Mouse (Mus musculus): ENCODE data around the gene B230104I21Rik. TPM values are rescaled to one million over a fixed set of nuclear protein-coding genes. Genes with fewer than 3 reads are reported as not detected.

Gene B230104I21Rik
- not detected in 2 replicates for polyA plus RNA-seq (2014; fragmentation: Nextera tagmentation; extraction: Ambion mirVana)

DNA sequence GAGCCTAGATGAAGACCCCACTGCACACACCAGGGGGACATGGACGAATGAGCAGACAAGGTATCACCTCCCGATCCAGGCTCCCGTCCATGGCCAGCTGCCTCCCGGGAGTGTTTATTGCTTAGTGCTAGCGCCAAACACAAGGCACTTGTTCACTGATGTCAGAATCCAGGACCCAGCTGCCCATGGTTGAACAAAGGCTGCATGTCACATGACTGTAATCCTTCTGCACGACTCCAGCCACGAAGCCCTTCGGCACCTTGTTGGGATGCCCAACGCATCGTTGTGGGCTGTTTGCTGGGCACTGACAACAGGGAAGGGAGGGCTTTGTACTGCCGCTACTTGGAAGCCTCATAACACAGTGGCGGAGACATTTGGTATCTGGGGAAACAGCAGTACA, at the start of gene B230104I21Rik:
B230104I21Rik (plus strand) TSS at position 367 of the 400 bp plus-strand sequence.
- Histone ChIP-seq H3K9ac (ENCODE audit: low read length) (no peak within 1 kb of the TSS; the same call in 1 of the 2 replicates), H3K4me1 (replicated peaks; ENCODE audit: control insufficient read depth, insufficient read depth, low read length) (peaks cover 15% of the 10 kb centered on the region), H3K4me3 (ENCODE audit: low read depth, low read length) (no peak within 1 kb of the TSS), H3K36me3 (ENCODE audit: control insufficient read depth, insufficient read depth, low read length) (no peaks in the 10 kb centered on the region; the same call in 1 of the 2 replicates), H3K9me3 (ENCODE audit: control insufficient read depth, low read length) (no peaks in the 10 kb centered on the region), H3K4me2 (ENCODE audit: low read depth, low read length, severe bottlenecking) (no peak within 1 kb of the TSS; the same call in 1 of the 2 replicates), H3K27me3 (ENCODE audit: control insufficient read depth, insufficient read depth, low read length) (no peaks in the 10 kb centered on the region), H3K27ac (ENCODE audit: low read depth, low read length) (peak within 1 kb of the TSS; percentile 41; the same call in 1 of the 2 replicates)
- ATAC-seq (replicated peaks; ENCODE audit: low FRiP score) (0 out of 2 replicates have a peak, but pooled peaks have one; percentile 63), DNase-seq (ENCODE audit: low spot score) (no peak)
- WGBS: 68% methylated on average over 12 of the region's 12 CpGs

GRCm38 (mm10) chr4:154293735-154294201, 42.2 kb upstream of the B230104I21Rik start:
- Histone ChIP-seq H3K4me2 (ENCODE audit: low read depth, low read length, severe bottlenecking) (no peak overlapping the region), H3K27me3 (ENCODE audit: control insufficient read depth, insufficient read depth, low read length) (peaks cover 1% of the 10 kb centered on the region; the same call in 1 of the 2 replicates), H3K9ac (ENCODE audit: low read length) (no peak overlapping the region), H3K4me1 (replicated peaks; ENCODE audit: control insufficient read depth, insufficient read depth, low read length) (no peaks in the 10 kb centered on the region), H3K9me3 (ENCODE audit: control insufficient read depth, low read length) (no peaks in the 10 kb centered on the region), H3K4me3 (ENCODE audit: low read depth, low read length) (no peak overlapping the region), H3K27ac (ENCODE audit: low read depth, low read length) (no peak overlapping the region; the same call in 1 of the 2 replicates), H3K36me3 (ENCODE audit: control insufficient read depth, insufficient read depth, low read length) (no peaks in the 10 kb centered on the region)
- 63% methylated on average over 4 of the region's 4 CpGs for WGBS
- DNase-seq (ENCODE audit: low spot score) (no peak), ATAC-seq (replicated peaks; ENCODE audit: low FRiP score) (no peak)

DNA sequence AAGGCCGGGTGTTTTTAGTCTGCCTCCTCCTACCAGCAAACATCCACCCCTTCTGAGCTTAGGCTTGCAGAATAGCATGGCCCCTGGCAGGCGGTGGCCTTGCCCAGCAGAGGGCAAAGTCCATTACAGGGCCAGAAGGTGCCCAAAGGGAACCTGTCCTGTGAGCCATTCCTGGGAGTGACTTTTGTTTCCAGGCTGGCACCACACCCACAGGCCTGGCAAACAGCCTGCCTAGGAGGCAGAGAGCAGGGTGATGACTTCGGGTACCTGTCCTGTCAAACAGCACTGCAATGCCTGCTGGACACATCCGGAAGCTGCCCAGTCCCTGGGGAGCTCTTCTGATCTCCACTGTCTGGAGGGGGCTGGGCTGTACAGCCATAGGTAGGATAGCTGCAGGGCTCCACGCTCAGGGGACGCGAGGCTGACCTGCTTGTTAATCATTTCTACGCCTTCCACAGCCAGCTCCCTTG, 41.6 kb upstream of the B230104I21Rik start:
- Histone ChIP-seq H3K9me3 (ENCODE audit: control insufficient read depth, low read length) (no peaks in the 10 kb centered on the region), H3K27ac (ENCODE audit: low read depth, low read length) (no peak overlapping the region; the same call in 1 of the 2 replicates), H3K27me3 (ENCODE audit: control insufficient read depth, insufficient read depth, low read length) (peaks cover 6% of the 10 kb centered on the region; the same call in 1 of the 2 replicates), H3K4me2 (ENCODE audit: low read depth, low read length, severe bottlenecking) (no peak overlapping the region), H3K4me3 (ENCODE audit: low read depth, low read length) (no peak overlapping the region), H3K4me1 (replicated peaks; ENCODE audit: control insufficient read depth, insufficient read depth, low read length) (no peaks in the 10 kb centered on the region), H3K9ac (ENCODE audit: low read length) (no peak overlapping the region), H3K36me3 (ENCODE audit: control insufficient read depth, insufficient read depth, low read length) (no peaks in the 10 kb centered on the region)
- no peak for ATAC-seq (replicated peaks; ENCODE audit: low FRiP score)
- DNase-seq (ENCODE audit: low spot score): no peak
- 64% methylated on average over 8 of the region's 8 CpGs for WGBS

DNA sequence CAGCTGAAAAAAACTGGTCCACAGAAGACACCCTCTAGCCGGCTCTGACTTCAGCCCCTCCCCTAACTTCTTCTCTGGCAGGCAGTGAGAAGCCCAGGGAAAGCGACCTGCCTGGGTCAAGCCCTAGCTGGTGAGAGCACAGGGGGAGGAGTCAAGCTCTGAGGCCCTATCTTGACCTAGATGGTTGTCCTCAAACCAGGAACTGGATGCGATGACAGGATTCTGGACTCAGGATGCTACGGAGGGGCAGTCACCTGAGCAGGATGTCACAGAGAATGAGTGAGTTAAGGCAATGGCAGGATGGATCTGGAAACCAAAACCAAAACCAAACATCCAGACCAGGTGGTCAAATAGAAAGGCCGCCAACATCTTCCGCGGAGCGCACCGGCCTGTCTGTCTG, 38.2 kb upstream of the B230104I21Rik start:
- ATAC-seq (replicated peaks; ENCODE audit: low FRiP score) (no peak), DNase-seq (ENCODE audit: low spot score) (no peak)
- H3K4me3 ChIP-seq (ENCODE audit: low read depth, low read length): no peak overlapping the region
- no peak overlapping the region for H3K9ac ChIP-seq (ENCODE audit: low read length)
- H3K27me3 ChIP-seq (ENCODE audit: control insufficient read depth, insufficient read depth, low read length): peaks cover 28% of the 10 kb centered on the region
- no peaks in the 10 kb centered on the region for H3K36me3 ChIP-seq (ENCODE audit: control insufficient read depth, insufficient read depth, low read length)
- WGBS: 46% methylated on average over 9 of the region's 9 CpGs
- H3K4me2 ChIP-seq (ENCODE audit: low read depth, low read length, severe bottlenecking): no peak overlapping the region
- H3K9me3 ChIP-seq (ENCODE audit: control insufficient read depth, low read length): no peaks in the 10 kb centered on the region
- peaks cover 8% of the 10 kb centered on the region for H3K4me1 ChIP-seq (replicated peaks; ENCODE audit: control insufficient read depth, insufficient read depth, low read length)
- H3K27ac ChIP-seq (ENCODE audit: low read depth, low read length): no peak overlapping the region

GRCm38 (mm10) chr4:154299541-154300271, 36.2 kb upstream of the B230104I21Rik start:
- Histone ChIP-seq H3K27me3 (ENCODE audit: control insufficient read depth, insufficient read depth, low read length) (peaks cover 28% of the 10 kb centered on the region), H3K36me3 (ENCODE audit: control insufficient read depth, insufficient read depth, low read length) (no peaks in the 10 kb centered on the region), H3K9ac (ENCODE audit: low read length) (peak overlapping the region; percentile 39), H3K4me2 (ENCODE audit: low read depth, low read length, severe bottlenecking) (peak overlapping the region; percentile 79), H3K9me3 (ENCODE audit: control insufficient read depth, low read length) (no peaks in the 10 kb centered on the region), H3K4me3 (ENCODE audit: low read depth, low read length) (peak overlapping the region; percentile 42), H3K4me1 (replicated peaks; ENCODE audit: control insufficient read depth, insufficient read depth, low read length) (peaks cover 8% of the 10 kb centered on the region), H3K27ac (ENCODE audit: low read depth, low read length) (no peak overlapping the region)
- ATAC-seq (replicated peaks; ENCODE audit: low FRiP score) (0 out of 2 replicates have a peak, but pooled peaks have one; percentile 30), DNase-seq (ENCODE audit: low spot score) (peak; percentile 67)
- WGBS: 1% methylated on average over 64 of the region's 66 CpGs

DNA sequence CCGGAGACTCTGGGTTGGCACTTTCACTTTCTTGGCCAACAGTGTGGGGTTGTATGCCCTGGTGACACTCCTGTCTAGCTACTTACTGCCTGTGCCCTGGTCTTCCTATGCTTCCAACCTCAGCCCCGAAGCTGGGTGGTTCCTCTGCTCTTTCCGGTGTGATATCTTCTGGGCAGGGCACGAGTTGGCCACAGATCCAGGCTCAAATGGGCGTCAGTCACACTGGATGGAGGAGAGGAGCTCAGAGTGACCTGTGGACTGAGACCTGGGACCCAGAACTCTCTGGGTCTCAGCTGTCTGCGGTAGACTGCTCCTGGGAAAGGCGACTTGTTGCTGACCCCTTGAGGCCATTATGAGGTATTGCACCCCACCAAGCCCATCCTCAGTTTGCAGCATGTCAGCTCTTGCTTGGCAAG, 34.5 kb upstream of the B230104I21Rik start, which contains the start of gene Arhgef16:
Arhgef16 (minus strand) TSS at position 211 of the 416 bp plus-strand sequence.
- Histone ChIP-seq H3K4me1 (replicated peaks; ENCODE audit: control insufficient read depth, insufficient read depth, low read length) (peaks cover 8% of the 10 kb centered on the region), H3K4me2 (ENCODE audit: low read depth, low read length, severe bottlenecking) (no peak within 1 kb of the TSS), H3K9ac (ENCODE audit: low read length) (no peak within 1 kb of the TSS), H3K4me3 (ENCODE audit: low read depth, low read length) (no peak within 1 kb of the TSS), H3K27me3 (ENCODE audit: control insufficient read depth, insufficient read depth, low read length) (peaks cover 28% of the 10 kb centered on the region), H3K36me3 (ENCODE audit: control insufficient read depth, insufficient read depth, low read length) (no peaks in the 10 kb centered on the region), H3K9me3 (ENCODE audit: control insufficient read depth, low read length) (no peaks in the 10 kb centered on the region), H3K27ac (ENCODE audit: low read depth, low read length) (no peak within 1 kb of the TSS)
- ATAC-seq (replicated peaks; ENCODE audit: low FRiP score) (peak; percentile 36; the same call in 1 of the 2 replicates), DNase-seq (ENCODE audit: low spot score) (peak; percentile 81)
- 29% methylated on average over 7 of the region's 7 CpGs for WGBS

DNA sequence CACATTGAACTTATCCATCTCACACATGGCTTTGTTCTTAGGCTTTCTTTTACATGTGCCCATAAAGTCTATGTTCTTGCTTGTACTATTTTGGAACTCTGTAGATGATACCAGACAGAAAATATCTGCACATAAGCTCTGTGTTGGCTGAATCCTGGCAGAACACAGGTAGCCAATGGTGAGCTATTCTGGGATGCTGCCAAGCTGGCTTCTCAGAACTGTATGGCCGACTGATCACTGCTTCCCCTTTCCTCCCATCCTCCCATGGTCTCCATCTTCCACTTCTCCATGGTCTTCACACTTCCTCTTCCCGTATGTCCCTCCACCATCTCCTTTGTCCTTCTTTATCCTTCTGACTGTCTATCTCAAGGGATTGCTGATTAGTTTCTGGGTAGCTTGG, 26.8 kb upstream of the B230104I21Rik start:
- ATAC-seq (replicated peaks; ENCODE audit: low FRiP score): no peak
- 76% methylated on average over 2 of the region's 2 CpGs for WGBS
- no peak for DNase-seq (ENCODE audit: low spot score)
- H3K27ac ChIP-seq (ENCODE audit: low read depth, low read length): no peak overlapping the region
- H3K4me2 ChIP-seq (ENCODE audit: low read depth, low read length, severe bottlenecking): no peak overlapping the region
- H3K4me1 ChIP-seq (replicated peaks; ENCODE audit: control insufficient read depth, insufficient read depth, low read length): no peaks in the 10 kb centered on the region
- H3K4me3 ChIP-seq (ENCODE audit: low read depth, low read length): no peak overlapping the region
- H3K27me3 ChIP-seq (ENCODE audit: control insufficient read depth, insufficient read depth, low read length): no peaks in the 10 kb centered on the region
- H3K36me3 ChIP-seq (ENCODE audit: control insufficient read depth, insufficient read depth, low read length): no peaks in the 10 kb centered on the region
- H3K9me3 ChIP-seq (ENCODE audit: control insufficient read depth, low read length): no peaks in the 10 kb centered on the region
- no peak overlapping the region for H3K9ac ChIP-seq (ENCODE audit: low read length)

GRCm38 (mm10) chr4:154310576-154311262, 25.2 kb upstream of the B230104I21Rik start:
- Histone ChIP-seq H3K9ac (ENCODE audit: low read length) (no peak overlapping the region), H3K27me3 (ENCODE audit: control insufficient read depth, insufficient read depth, low read length) (no peaks in the 10 kb centered on the region), H3K27ac (ENCODE audit: low read depth, low read length) (no peak overlapping the region), H3K4me3 (ENCODE audit: low read depth, low read length) (no peak overlapping the region), H3K4me2 (ENCODE audit: low read depth, low read length, severe bottlenecking) (no peak overlapping the region), H3K4me1 (replicated peaks; ENCODE audit: control insufficient read depth, insufficient read depth, low read length) (no peaks in the 10 kb centered on the region), H3K9me3 (ENCODE audit: control insufficient read depth, low read length) (no peaks in the 10 kb centered on the region), H3K36me3 (ENCODE audit: control insufficient read depth, insufficient read depth, low read length) (no peaks in the 10 kb centered on the region)
- DNase-seq (ENCODE audit: low spot score) (no peak), ATAC-seq (replicated peaks; ENCODE audit: low FRiP score) (no peak)
- 82% methylated on average over 9 of the region's 9 CpGs for WGBS

Measured in forebrain, embryonic 11.5 days (tissue).